Mouse (Mus musculus) layer of hippocampus, postnatal 25 days (tissue): Measurements from ENCODE around the gene Fam92b. TPM values are rescaled to one million over a fixed set of nuclear protein-coding genes. Genes with fewer than 3 reads are reported as not detected.

ENCODE experiments used
- DNase-seq, 2 experiments: peaks; one replicate each; pipeline ENCODE4 v3.0.0; 2022; ENCODE audit warnings: mixed read lengths in 2 of 2, low spot score in 1 of 2; ENCODE audit errors: extremely low spot score in 1 of 2
- total RNA-seq, 2 experiments: library from RNA; stranded (reverse); gene quantifications; 2 replicates each; pipeline ENCODE4 v1.2.3; 2021

Fam92b gene
- total RNA-seq, 2 experiments from 2014 or later = 0.61 to 0.71 TPM

GRCm38 (mm10) chr8:120119429-120119828 is 57.8 kb downstream of the Fam92b start:
- no peak for DNase-seq

GRCm38 (mm10) chr8:120118847-120119246 is 58.4 kb downstream of the Fam92b start:
- DNase-seq = no peak

- DNase-seq = no peak
These were observed 59.1 kb downstream of the Fam92b start for GRCm38 (mm10) chr8:120118162-120118561.

- DNase-seq = no peak
These were observed 60.7 kb downstream of the Fam92b start for GRCm38 (mm10) chr8:120116600-120116999.

Other genes with a start within 250 kb of the Fam92b start
- gene Crispld2, start 185.0 kb downstream of the Fam92b start, total RNA-seq = 1 to 10 TPM; 1.4 to 2.1 TPM
- gene Zdhhc7, start 76.0 kb downstream of the Fam92b start, total RNA-seq = 10 to 100 TPM; 36.5 to 40.0 TPM
- gene 6430548M08Rik, start 63.3 kb downstream of the Fam92b start, total RNA-seq = 100 to 1,000 TPM; 151 to 168 TPM
- 100 to 1,000 TPM; 121 to 145 TPM for gene Gse1, start 51.0 kb upstream of the Fam92b start, total RNA-seq